Mouse (Mus musculus) lung, postnatal 10 days (tissue): ENCODE measurements at regions not wholly inside any gene's neighbourhood (a gene's known extent, or its start where the extent isn't known, plus 50 kb on each side); places are given as distances from the start of the nearest gene placed in this dataset.
A peak's percentile ranks its signal among the peaks of the same experiment; 100 is the strongest.

Experiments
- DNase-seq: peaks from one replicate; pipeline ENCODE4 v3.0.0; 2021

- DNase-seq, result no peak
These were observed 798.9 kb upstream of the Tenm2 start for GRCm38 (mm10) chr11:38034526-38035286.

GRCm38 (mm10) chr11:38021704-38022103, 785.9 kb upstream of the Tenm2 start:
- no peak for DNase-seq

GRCm38 (mm10) chr11:37978131-37978530, 742.4 kb upstream of the Tenm2 start:
- no peak for DNase-seq

GRCm38 (mm10) chr11:37936439-37937134, 700.8 kb upstream of the Tenm2 start:
- no peak for DNase-seq

GRCm38 (mm10) chr11:37913161-37913560, 677.4 kb upstream of the Tenm2 start:
- DNase-seq, result no peak

- DNase-seq, result no peak
These were observed 669.2 kb upstream of the Tenm2 start for GRCm38 (mm10) chr11:37904991-37905390.

GRCm38 (mm10) chr11:37897713-37898112, 661.9 kb upstream of the Tenm2 start:
- DNase-seq, result no peak

- no peak for DNase-seq
These were observed 647.0 kb upstream of the Tenm2 start for GRCm38 (mm10) chr11:37882717-37883116.

- no peak for DNase-seq
These were observed 601.5 kb upstream of the Tenm2 start for GRCm38 (mm10) chr11:37837301-37837700.

- DNase-seq, result no peak
These were observed 595.2 kb upstream of the Tenm2 start for GRCm38 (mm10) chr11:37830975-37831374.

GRCm38 (mm10) chr11:37806761-37807160, 571.0 kb upstream of the Tenm2 start:
- DNase-seq, result no peak

- DNase-seq, result no peak
These were observed 563.1 kb upstream of the Tenm2 start for GRCm38 (mm10) chr11:37798783-37799318.

- no peak for DNase-seq
These were observed 536.8 kb upstream of the Tenm2 start for GRCm38 (mm10) chr11:37772481-37773089.

GRCm38 (mm10) chr11:37770881-37771280, 535.1 kb upstream of the Tenm2 start:
- no peak for DNase-seq

GRCm38 (mm10) chr11:37768121-37768520, 532.4 kb upstream of the Tenm2 start:
- DNase-seq, result no peak

GRCm38 (mm10) chr11:37735992-37736391, 500.2 kb upstream of the Tenm2 start:
- peak; percentile 25 for DNase-seq

GRCm38 (mm10) chr11:37735501-37735900, 499.7 kb upstream of the Tenm2 start:
- DNase-seq, result no peak

GRCm38 (mm10) chr11:37696981-37697380, 461.2 kb upstream of the Tenm2 start:
- DNase-seq, result no peak

GRCm38 (mm10) chr11:37678484-37679193, 442.9 kb upstream of the Tenm2 start:
- no peak for DNase-seq

- DNase-seq, result no peak
These were observed 435.6 kb upstream of the Tenm2 start for GRCm38 (mm10) chr11:37671320-37671719.

- no peak for DNase-seq
These were observed 431.2 kb upstream of the Tenm2 start for GRCm38 (mm10) chr11:37666925-37667324.

- DNase-seq, result no peak
These were observed 414.3 kb upstream of the Tenm2 start for GRCm38 (mm10) chr11:37650095-37650494.

GRCm38 (mm10) chr11:37623290-37623689, 387.5 kb upstream of the Tenm2 start:
- DNase-seq, result no peak
